Mouse (Mus musculus) layer of hippocampus, adult 11-12 months (tissue): ENCODE data around the gene Catip.

Experiments
- DNase-seq: peaks from one replicate; pipeline ENCODE4 v3.0.0; 2022; ENCODE audit warnings: low spot score

Catip gene

DNA sequence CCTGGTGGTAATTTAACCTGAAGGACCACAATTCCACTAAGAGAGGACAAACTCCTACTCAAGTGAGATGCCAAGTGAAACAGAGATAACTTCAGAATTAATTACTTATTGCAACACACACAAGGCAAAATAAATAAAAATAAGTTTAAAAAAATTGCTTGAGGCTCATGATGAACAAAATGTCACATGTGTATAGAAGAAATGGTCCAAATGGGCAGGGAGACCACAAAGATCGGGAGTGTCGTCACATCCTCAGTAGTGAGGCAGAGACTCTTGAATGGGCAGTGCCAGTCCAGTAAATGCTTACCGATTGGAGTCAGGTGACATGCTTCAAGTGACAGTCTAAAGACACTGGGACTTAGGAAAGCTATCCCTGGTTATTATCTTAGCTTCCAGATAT lies 38.6 kb downstream of the Catip start:
- DNase-seq: no peak

DNA sequence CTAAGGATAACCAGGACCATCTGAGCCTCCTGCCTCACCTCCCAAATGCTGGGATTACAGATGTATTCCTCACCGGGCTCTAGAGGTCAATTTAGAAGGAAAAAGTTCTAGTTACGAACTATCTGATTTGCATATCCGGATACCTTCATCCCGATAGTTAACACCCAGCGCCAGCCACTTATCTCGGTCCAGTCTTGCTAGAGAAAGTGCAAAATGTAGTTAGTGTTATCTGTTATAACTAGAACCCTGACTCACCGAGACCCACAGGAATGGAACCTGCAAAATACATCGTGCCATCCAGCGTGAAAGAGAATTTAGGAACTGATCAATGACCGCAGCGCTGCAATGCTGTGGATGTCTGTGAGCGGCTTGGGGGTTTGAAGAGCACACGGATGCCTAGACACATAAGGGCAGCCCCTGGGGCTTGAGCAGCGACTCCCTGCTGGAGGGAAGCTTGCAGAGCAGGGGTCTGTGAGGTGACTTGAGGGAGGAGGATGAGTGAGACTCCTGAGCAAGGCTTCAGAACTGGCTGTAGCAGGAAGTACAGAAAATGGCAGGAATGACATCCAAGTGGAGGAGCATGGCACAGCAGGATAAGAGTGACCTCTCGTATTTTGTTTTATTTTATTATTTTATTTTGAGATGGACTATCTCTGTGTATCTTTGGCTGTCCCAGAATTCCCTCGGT lies 39.3 kb downstream of the Catip start:
- no peak for DNase-seq

DNA sequence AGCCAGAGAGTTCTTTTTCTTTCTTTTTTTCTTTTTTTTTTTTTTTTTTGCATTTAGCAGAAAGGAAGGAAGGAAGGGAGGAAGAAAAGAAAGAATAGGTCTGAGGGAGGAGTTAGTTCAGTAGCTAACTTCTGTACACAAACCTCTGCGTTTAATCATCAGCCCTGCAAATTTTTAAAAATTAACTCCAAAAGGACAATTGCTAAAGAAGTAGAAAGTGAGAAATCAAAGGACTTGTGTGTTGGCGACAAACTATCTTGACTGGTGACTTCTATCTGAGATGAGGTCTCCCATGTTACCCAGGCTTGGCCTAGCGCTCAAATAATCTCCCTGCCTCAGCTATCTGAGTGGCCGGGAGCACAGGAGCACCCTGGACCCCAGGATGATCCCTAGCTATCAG lies 42.3 kb downstream of the Catip start:
- no peak for DNase-seq

DNA sequence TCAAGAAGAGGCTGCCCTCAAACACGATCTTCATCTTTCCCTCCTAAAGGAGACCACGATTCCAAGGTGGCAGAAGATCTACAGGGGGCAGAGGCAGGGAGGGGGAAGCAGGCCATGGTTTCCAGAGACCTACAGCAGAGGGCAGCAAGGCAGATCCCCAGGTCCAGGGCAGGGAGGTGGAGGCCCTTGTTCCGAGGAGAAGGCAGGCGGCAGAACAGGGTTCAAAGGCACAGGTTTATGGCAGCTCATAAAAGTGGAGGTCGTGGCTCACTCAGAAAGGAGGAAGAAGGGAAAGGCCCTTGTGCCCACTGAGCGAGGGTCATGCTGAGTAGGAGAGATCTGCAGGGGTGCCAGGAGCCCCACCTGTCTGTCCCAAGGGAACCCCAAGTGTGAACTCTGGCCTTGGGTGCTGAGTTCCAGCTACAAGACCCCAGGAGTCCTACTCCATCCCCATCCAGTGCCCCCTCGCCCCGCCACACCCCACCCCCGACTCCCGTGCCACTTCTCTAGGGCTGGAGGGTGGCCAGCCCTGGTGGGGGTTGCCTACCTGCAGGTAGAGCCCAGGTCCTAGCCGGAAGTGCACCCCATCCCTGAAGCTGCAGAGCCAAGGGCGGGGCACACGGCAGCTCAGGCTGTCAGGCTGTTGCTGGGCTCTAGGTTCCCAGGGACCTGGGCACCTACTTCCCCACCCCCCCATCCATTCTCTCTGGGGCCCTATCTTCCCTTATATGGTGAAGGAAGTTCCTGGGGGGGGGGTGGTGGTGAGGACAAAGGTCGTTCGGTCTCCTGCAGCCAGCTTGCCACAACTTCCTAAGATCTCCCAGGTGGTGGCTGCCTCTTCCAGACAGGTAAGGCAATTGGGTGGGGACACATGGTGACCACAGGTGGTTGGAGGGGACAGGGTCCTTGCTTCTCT lies 46.9 kb downstream of the Catip start, which contains the start of gene Vil1:
TSS of gene Vil1 (plus strand) at position 788 of the 916 bp plus-strand sequence.
- DNase-seq: no peak

- no peak for DNase-seq
These were observed 49.9 kb downstream of the Catip start for GRCm38 (mm10) chr1:74411753-74412325.

- no peak for DNase-seq
These were observed 50.8 kb downstream of the Catip start for GRCm38 (mm10) chr1:74412711-74413110.

DNA sequence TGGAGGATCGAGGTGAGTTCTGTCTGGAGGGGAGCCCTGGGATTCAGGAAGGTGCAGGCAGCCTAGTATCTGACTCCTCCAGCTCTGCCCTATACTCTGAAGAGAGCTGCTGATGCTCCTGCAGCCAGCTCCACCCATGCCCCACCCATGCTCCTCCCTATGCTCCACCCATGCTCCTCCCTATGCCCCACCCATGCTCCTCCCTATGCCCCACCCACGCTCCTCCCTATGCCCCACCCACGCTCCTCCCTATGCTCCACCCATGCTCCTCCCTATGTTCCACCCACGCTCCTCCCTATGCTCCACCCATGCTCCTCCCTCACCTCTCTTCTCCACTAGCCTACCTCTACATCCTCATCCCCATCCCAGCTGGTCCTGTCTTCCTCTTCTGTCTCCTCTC lies 53.2 kb downstream of the Catip start:
- DNase-seq: no peak
